Mouse (Mus musculus) limb, embryonic 10.5 days (tissue): ENCODE data around the gene Mphosph6. TPM values are rescaled to one million over a fixed set of nuclear protein-coding genes. Genes with fewer than 3 reads are reported as not detected.

Experiments
- DNase-seq: peaks from one replicate; pipeline ENCODE4 v3.0.0-alpha.2; 2017; ENCODE audit warnings: low spot score
- H3K27ac ChIP-seq: fragments of 300-500 bp; sonication (generic); 2 replicates; pipeline ENCODE4 v1.5.1; 2016; ENCODE audit warnings: mild to moderate bottlenecking
- H3K27me3 ChIP-seq: fragments of 300-500 bp; sonication (generic); 2 replicates; pipeline ENCODE4 v1.6.1; 2016; ENCODE audit warnings: low read depth, mild to moderate bottlenecking; ENCODE audit not compliant: poor library complexity, severe bottlenecking
- H3K36me3 ChIP-seq: fragments of 300-500 bp; sonication (generic); 2 replicates; pipeline ENCODE4 v1.6.1; 2016; ENCODE audit warnings: mild to moderate bottlenecking, moderate library complexity
- H3K4me1 ChIP-seq: fragments of 300-500 bp; sonication (generic); 2 replicates; pipeline ENCODE4 v1.6.1; 2016
- H3K4me3 ChIP-seq: fragments of 300-500 bp; sonication (generic); 2 replicates; pipeline ENCODE4 v1.5.1; 2016; ENCODE audit warnings: mild to moderate bottlenecking, moderate library complexity
- H3K9me3 ChIP-seq: fragments of 300-500 bp; sonication (generic); replicated peaks from 2 replicates; pipeline ENCODE4 v1.6.1; 2016; ENCODE audit warnings: mild to moderate bottlenecking
- WGBS: fragments of 180-500 bp; shearing (Covaris S2); methylation state at CpG from one replicate; pipeline ENCODE4 v1.1.7; 2016; 5-methylcytosine and 5-hydroxymethylcytosine counted together
- polyA plus RNA-seq: library from polyadenylated mRNA; unstranded; fragments of >200 nt; fragmentation: Nextera tagmentation; extraction: Ambion mirVana; gene quantifications from 2 replicates; pipeline ENCODE4 v1.2.1, GENCODE M21; 2016

The Mphosph6 gene
- 70.4 and 80.8 TPM in 2 replicates for polyA plus RNA-seq

DNA sequence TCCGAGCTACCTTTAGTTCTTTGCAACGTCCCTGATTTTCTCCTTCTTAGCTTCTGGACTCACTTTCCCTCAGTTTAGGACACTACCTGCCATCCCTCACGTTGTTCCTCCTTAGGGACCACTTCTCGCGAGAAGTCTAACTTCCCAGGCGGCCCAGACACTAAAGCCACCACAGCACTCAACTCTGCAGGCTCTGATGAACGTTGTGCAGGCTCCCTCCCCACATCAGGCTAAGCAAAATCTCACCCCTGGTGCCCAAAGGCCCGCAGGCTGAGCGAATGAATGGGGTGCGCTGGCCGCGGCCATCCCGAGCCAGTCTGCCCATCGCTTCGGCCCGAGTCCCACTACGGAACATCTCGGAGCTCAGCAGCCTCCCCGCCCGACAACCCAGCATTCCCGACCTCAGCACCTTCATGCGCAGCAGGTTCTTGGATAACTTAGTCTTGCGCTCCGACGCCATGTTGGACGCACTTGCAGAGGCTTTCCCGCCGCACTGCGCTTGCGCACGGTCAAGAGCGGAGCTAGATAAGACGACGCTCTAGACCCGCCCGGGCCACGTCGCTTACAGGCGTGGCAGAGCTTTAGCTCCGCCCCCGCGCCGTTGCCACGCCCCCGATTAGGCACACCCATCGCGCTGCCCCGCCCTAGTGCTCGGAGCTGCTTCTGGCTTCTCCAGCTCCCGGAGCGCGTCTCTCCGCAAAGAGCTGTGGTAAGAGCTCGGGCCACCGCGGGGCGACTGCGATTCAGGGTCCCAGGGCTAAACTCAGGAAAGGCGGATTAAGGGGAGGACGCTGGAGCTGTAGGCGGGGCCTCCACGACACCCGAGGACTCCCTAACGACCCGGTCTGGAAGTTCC, at the start of gene Mphosph6:
Gene Mphosph6, minus strand, starts transcription at position 501 of the 856 bp plus-strand sequence.
- DNase-seq, result peak; percentile 99
- under 1% methylated on average over 65 of the region's 65 CpGs for WGBS
- peaks cover 21% of the 10 kb centered on the region for H3K4me1 ChIP-seq
- H3K4me3 ChIP-seq, result peak within 1 kb of the TSS; percentile 87
- peaks cover 26% of the 10 kb centered on the region for H3K36me3 ChIP-seq
- no peaks in the 10 kb centered on the region for H3K9me3 ChIP-seq
- H3K27ac ChIP-seq, result peak within 1 kb of the TSS; percentile 97
- H3K27me3 ChIP-seq, result no peaks in the 10 kb centered on the region

DNA sequence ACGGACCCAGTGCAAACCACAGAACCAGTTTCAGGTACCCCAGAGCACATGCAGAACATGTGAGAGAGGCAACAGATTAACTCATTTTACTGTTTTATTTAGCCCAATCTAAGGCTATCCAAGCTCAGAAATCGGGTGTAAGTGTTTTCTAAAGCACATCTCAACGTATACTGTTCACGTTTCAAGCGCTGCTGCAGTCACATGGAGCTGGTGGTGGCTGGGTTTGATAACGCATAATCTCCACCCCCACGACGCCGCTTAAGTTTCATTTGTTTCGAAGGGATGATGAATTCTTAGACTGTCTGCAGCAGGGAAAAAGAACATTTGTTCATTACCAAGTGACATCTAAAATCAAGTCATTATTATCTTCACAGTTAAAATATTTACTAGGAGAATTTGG, 48.7 kb upstream of the Mphosph6 start:
- no peak for DNase-seq
- Histone ChIP-seq H3K4me3 (no peak overlapping the region), H3K9me3 (no peaks in the 10 kb centered on the region), H3K4me1 (peaks cover 24% of the 10 kb centered on the region), H3K36me3 (no peaks in the 10 kb centered on the region), H3K27ac (no peak overlapping the region), H3K27me3 (no peaks in the 10 kb centered on the region)
- 86% methylated on average over 10 of the region's 10 CpGs for WGBS

DNA sequence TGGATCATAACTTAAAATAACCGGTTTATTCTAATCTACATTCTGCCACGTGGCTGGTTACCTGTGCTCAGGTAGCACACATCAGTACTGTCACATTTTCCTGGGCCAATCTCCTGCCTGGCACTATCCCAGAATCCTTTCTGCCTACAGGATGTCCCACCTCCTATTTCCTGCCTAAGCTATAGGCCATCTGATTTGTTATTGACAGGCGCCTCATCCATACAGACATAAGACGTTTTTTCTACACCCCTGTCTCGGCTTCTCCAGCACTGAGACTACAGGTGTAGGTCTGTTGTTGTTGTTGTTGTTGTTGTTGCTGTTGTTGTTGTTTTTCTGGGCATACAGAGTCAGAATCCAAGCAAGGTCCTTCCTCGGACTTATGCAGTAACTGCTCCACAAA, 46.1 kb upstream of the Mphosph6 start:
- WGBS, result 92% methylated on average over 6 of the region's 6 CpGs
- Histone ChIP-seq H3K36me3 (no peaks in the 10 kb centered on the region), H3K9me3 (no peaks in the 10 kb centered on the region), H3K4me3 (no peak overlapping the region), H3K27ac (no peak overlapping the region), H3K4me1 (peaks cover 10% of the 10 kb centered on the region), H3K27me3 (no peaks in the 10 kb centered on the region)
- no peak for DNase-seq

DNA sequence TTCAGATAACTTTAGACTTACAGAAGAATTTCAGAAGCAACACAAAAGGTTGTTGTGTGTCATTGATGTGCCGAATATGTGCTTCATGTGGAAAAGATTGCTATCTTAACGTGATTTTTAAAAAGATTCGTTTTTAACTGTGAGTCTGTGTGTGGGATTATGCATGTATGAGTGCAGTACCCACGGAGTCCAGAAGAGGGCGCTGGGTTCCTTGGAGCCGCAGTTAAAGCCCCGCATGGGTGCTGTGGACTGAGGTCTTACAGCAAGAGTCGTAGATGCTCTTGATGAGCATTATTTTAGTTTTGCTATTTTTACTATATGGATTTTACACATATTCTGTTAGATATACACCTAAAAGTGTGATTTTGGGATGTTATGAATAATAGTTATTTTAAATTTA, 42.0 kb upstream of the Mphosph6 start:
- H3K36me3 ChIP-seq, result no peaks in the 10 kb centered on the region
- 83% methylated on average over 8 of the region's 8 CpGs for WGBS
- no peaks in the 10 kb centered on the region for H3K9me3 ChIP-seq
- H3K4me1 ChIP-seq, result peaks cover 13% of the 10 kb centered on the region
- DNase-seq, result no peak
- H3K27ac ChIP-seq, result no peak overlapping the region
- H3K4me3 ChIP-seq, result no peak overlapping the region
- no peaks in the 10 kb centered on the region for H3K27me3 ChIP-seq

DNA sequence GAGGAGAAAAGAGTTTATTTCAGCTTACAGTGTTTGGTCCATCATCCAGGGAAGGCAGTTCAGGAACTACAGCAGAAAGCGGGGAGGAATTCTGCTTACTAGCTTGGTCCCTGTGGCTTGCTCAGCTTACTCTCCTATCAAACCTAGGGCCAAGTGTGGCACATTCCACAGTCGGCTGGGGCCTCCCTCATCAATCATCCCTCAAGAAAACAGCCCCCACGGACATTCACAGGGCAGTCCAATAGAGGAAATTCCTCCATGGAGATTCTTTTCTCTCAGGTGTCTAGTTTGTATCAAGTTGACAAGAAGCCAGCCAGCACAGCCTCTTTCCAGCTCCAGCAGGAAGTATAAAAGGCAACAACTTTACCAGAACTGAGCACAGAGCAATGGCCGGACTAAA, 11.8 kb upstream of the Mphosph6 start:
- H3K36me3 ChIP-seq, result no peaks in the 10 kb centered on the region
- WGBS, result 53% methylated on average over 4 of the region's 4 CpGs
- H3K9me3 ChIP-seq, result no peaks in the 10 kb centered on the region
- no peak overlapping the region for H3K4me3 ChIP-seq
- no peak for DNase-seq
- H3K4me1 ChIP-seq, result peaks cover 15% of the 10 kb centered on the region
- no peaks in the 10 kb centered on the region for H3K27me3 ChIP-seq
- no peak overlapping the region for H3K27ac ChIP-seq

DNA sequence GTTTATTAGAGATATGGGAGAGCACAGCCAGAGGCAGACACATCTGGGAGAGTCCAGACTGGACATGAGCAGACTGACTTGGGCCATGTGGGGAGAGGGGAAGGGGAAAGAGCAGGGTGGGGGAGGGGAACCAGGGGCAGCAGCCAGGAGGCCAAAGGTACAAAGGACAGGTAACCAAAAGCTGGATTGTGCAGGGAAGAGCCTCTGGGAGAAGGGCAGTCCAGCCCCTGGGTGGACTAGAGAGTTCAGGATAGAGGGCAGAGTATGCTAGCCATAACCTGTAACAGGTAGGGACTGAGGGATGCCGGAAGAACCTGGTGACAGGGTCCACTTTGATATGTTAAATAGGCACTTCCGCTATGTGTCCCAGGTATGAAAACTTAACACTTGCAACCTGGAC, 8.9 kb upstream of the Mphosph6 start:
- H3K9me3 ChIP-seq, result no peaks in the 10 kb centered on the region
- H3K27ac ChIP-seq, result no peak overlapping the region
- WGBS, result 94% methylated on average over 2 of the region's 2 CpGs
- H3K4me3 ChIP-seq, result no peak overlapping the region
- DNase-seq, result peak; percentile 37
- H3K27me3 ChIP-seq, result no peaks in the 10 kb centered on the region
- H3K36me3 ChIP-seq, result no peaks in the 10 kb centered on the region
- H3K4me1 ChIP-seq, result peaks cover 15% of the 10 kb centered on the region

DNA sequence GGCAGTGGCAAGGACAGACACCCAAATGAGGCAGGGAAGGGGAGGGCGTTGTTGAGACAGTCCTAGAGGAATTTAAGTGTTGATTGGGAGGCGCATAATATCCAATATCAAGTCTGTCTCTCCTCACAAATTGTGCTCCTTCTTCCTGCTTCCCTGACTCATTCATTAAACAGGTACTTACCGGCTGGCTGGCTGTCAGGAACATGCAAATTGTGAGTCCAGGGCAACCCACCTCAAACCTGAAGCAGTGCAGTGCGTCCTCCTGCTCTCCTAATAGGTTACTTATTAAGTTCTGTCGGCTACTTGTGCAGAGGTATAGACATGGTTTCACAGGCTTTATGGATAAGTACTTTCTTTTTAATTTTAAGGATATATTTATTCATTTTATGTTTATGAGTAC, 3.7 kb upstream of the Mphosph6 start:
- H3K4me1 ChIP-seq, result peaks cover 15% of the 10 kb centered on the region
- no peaks in the 10 kb centered on the region for H3K36me3 ChIP-seq
- no peak overlapping the region for H3K4me3 ChIP-seq
- H3K27me3 ChIP-seq, result no peaks in the 10 kb centered on the region
- no peaks in the 10 kb centered on the region for H3K9me3 ChIP-seq
- no peak for DNase-seq
- H3K27ac ChIP-seq, result no peak overlapping the region
- WGBS, result 78% methylated on average over 5 of the region's 5 CpGs

DNA sequence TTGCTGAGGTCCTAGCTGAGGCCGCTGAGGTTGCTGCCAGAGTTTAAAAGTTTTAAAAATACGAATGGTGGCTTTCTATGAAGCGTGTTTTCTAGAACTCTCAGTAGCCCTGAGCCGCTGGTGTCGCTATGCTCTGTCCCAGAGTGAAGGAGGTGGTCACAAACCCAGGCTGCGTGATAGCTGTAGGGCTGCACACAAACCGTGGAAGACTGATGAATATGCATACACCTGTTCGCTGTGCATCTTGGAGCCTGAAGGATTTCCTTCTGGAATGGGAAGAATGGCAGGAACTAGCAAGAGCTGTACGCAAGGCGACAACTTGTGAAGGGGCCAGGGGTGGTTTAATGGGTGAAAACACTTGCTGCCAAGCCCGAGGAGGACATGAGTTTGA, 551 bp upstream of the Mphosph6 start:
- peak overlapping the region; percentile 87 for H3K4me3 ChIP-seq
- H3K27ac ChIP-seq, result peak overlapping the region; percentile 97
- WGBS, result 3% methylated on average over 11 of the region's 11 CpGs
- H3K27me3 ChIP-seq, result no peaks in the 10 kb centered on the region
- peaks cover 20% of the 10 kb centered on the region for H3K36me3 ChIP-seq
- no peak for DNase-seq
- H3K9me3 ChIP-seq, result no peaks in the 10 kb centered on the region
- H3K4me1 ChIP-seq, result peaks cover 21% of the 10 kb centered on the region

DNA sequence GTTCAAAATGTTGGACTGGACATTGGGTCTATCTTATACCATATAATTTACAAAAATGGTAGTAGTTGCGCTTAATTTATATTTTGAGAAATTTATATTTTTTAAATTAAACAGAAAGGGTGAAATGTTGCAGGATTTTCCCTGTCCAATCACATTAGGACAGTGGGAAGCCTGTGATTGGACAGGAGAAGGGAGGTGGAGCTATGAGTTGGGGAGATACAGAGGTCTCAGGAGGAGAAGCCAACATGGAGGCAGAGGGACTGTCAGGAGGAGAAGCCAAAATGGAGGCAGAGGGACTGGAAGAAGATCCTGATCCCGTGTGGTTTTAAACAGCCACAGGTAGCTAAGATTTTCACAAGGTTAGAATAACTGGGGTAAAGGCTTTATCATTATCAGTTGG, 3.7 kb downstream of the Mphosph6 start:
- Histone ChIP-seq H3K4me1 (peaks cover 24% of the 10 kb centered on the region), H3K4me3 (no peak overlapping the region), H3K9me3 (no peaks in the 10 kb centered on the region), H3K36me3 (peaks cover 62% of the 10 kb centered on the region), H3K27ac (no peak overlapping the region), H3K27me3 (no peaks in the 10 kb centered on the region)
- 95% methylated on average over 2 of the region's 2 CpGs for WGBS
- DNase-seq, result no peak

DNA sequence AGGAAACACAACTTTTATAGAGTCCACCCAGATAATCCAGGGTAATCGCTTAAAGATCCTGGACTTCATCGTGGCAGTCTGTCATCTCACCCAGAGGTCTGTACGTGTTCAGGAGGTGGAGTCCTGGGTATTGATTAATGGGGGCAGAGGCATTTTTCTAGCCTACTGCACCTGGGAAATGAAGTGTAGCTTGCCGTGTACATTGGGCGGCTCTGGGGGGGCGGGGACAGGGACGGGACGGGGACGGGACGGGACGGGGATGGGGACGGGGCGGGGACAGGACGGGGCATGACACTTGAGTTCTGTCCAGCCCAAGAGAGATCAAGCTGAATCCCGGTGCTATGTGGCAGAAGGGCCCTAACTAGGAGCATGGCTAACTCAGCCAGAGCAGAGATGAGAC, 5.3 kb downstream of the Mphosph6 start:
- peaks cover 16% of the 10 kb centered on the region for H3K4me1 ChIP-seq
- WGBS, result 94% methylated on average over 15 of the region's 15 CpGs
- peaks cover 78% of the 10 kb centered on the region for H3K36me3 ChIP-seq
- H3K4me3 ChIP-seq, result no peak overlapping the region
- no peak for DNase-seq
- H3K27ac ChIP-seq, result no peak overlapping the region
- H3K9me3 ChIP-seq, result no peaks in the 10 kb centered on the region
- no peaks in the 10 kb centered on the region for H3K27me3 ChIP-seq

DNA sequence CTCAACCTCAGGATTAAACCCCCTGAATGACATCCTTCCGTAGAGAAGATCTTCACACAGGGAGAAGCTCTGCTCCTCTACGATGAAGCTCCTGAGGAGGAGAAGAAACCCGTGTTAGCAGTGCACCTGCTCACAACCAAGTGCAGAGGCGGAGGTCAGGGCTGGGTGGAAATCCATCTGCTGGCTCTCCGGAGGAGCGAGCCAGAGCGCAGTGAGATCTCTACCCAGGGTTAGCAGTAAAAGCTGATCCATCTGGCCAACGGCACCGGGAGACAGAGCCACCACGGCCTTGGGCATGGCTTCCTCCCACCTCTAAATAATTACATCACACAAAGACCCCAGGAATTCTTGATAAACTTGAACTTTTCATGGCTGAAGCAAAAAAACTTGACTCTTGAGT, 7.2 kb downstream of the Mphosph6 start:
- DNase-seq, result no peak
- Histone ChIP-seq H3K27ac (no peak overlapping the region), H3K4me3 (no peak overlapping the region), H3K36me3 (peaks cover 97% of the 10 kb centered on the region), H3K4me1 (peaks cover 3% of the 10 kb centered on the region; the same call in 1 of the 2 replicates), H3K9me3 (no peaks in the 10 kb centered on the region), H3K27me3 (no peaks in the 10 kb centered on the region)
- 94% methylated on average over 10 of the region's 10 CpGs for WGBS

DNA sequence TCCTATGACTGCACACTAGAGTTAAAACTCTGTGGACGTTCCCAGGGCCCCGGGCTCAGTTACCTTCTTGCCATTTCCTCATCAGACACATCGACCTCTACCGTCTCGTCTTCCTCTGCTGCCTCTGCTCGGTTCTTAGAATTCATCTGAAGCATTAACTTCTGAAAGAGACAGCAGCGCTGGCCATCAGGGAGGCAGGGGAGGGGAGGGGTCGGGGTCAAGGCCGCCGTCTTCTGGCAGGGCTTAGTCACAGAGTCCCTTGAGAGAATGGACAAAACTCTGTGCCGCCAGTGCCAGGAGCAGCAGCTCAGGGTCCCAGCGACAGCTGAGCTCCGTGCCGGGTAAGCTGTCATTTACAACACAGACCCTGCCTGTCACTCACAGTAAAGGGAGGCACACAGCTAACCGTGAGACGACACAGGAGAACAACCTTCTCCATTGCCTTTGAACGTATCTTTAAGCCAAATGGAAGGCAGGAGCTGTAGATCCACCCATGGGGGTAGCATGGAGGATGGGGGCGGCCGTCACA, 9.1 kb downstream of the Mphosph6 start:
- no peak for DNase-seq
- H3K4me1 ChIP-seq, result peaks cover 3% of the 10 kb centered on the region; the same call in 1 of the 2 replicates
- WGBS, result 92% methylated on average over 19 of the region's 19 CpGs
- no peaks in the 10 kb centered on the region for H3K9me3 ChIP-seq
- no peak overlapping the region for H3K27ac ChIP-seq
- H3K36me3 ChIP-seq, result peaks cover 99% of the 10 kb centered on the region
- no peaks in the 10 kb centered on the region for H3K27me3 ChIP-seq
- no peak overlapping the region for H3K4me3 ChIP-seq

DNA sequence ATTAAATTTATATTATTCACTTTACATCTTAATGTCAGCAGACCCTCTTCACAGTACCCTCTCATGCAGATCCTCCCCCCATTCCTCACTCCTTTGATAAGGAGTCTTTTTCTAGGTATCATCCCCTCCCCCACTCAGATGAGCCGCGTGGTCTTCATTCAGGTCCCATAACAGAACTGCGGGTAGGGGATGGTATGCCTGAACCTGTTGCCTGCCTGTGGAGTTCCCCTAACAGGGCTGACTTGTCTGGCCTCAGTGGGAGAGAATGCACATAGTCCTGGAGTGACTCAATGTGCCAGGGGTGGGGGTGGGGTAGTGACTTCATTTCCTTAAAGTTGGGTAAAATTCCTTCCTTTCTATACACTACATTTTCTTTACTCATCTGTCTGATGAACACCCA, 15.3 kb downstream of the Mphosph6 start:
- WGBS, result 90% methylated on average over 3 of the region's 3 CpGs
- Histone ChIP-seq H3K4me3 (no peak overlapping the region), H3K27me3 (no peaks in the 10 kb centered on the region), H3K36me3 (peaks cover 46% of the 10 kb centered on the region), H3K4me1 (0 out of 2 replicates have a peak, but pooled peaks cover 3% of the 10 kb centered on the region), H3K9me3 (peaks cover 2% of the 10 kb centered on the region; the same call in 1 of the 2 replicates), H3K27ac (no peak overlapping the region)
- no peak for DNase-seq
